Mouse (Mus musculus) T-helper 2 cell (primary cell): ENCODE results near the gene Ramp2.

ENCODE experiments used
- in situ Hi-C: fragments of 300-600 bp; cut with MboI, MseI; formaldehyde crosslinking; loops from one replicate; pipeline ENCODE4 v1.15.1; 2025; ENCODE audit warnings: high pct_unique_total_duplicates

Gene Ramp2

DNA sequence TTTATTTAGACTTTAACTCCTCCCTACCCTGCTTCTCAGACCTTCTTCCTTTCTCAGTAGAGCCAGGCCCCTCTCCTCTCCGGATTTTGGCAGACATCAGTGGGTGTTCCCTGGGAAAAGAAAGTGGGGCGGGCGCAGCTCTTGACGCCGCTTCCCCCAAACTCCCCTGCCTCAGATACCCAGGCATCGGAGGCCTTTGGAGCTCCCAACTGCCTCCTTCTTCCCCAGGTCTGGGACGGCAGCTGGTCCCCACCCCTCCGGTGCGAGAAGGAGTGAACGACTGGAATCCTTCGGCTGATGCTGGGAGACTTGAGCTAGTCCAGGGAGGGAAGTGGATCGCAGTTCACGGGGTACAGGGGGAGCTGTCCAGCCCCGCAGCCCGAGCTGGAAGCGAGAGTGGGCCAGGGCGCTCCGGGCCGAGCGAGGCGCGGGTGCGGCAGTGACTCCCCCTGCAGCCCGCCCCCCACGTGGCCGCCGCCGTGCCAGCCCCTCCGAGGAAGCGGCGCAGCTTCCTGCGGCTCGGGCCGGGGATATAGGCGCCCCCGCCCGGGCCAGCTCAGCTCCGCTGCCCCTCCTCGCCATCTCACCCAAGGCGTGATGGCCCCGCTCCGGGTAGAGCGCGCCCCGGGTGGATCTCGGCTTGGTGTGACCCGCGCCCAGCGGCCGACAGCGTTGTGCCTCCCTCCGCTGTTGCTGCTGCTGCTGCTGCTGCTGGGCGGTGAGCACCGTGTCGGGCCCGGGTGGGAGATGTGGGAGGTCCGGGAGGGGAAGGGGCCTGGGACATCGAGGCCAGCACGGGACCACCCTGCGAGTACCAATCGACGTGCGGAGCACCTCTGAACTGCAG, at the start of gene Ramp2:
TSS of gene Ramp2 (plus strand) at position 174 of the 847 bp plus-strand sequence.
- in situ Hi-C loops, result loop anchor here (5.0 kb wide), 1 partner anchor 34 kb away; no protein-coding TSS in a partner anchor

DNA sequence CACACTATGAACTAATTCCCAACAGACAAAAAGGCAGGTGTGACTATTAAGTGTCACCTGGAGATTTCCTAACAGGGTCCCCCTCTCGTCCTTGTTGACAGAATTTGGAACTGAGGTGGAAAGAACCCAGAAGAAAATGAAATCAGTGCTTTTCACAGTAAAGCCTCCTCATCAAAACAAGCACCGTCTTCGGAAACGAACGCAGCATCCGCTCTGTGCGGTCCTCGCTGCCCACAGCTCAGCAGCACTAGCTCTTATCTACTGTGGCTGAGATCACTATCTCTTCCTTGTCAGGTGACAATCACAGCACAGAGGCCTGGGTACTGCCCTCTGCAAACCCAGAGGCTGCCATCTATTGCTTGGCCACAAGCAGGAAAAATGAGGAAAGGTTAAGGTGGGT, 49.7 kb upstream of the Ramp2 start:
- in situ Hi-C loops, result loop anchor here (10.0 kb wide), 1 partner anchor 1859 kb away; no protein-coding TSS in a partner anchor

DNA sequence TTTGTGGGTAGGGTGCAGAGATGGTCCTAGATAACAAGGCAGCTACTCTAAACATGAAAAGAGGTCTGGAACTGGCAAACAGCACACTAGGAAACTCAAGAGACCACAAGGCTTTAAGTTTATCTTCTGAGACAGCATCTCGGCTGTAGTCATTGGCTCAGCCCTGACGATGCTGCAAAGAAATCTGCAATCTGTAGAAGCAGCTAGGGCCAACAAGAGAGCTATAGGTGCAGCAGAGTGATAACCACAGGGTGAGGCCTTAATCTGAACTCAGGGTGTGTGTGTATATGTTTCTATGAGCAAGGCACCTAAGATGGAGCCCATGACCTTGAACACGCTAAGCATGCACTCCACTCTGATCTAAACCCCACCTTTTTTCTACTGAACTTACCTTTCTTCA, 46.3 kb upstream of the Ramp2 start:
- in situ Hi-C loops, result loop anchor here (10.0 kb wide), 1 partner anchor 1855 kb away; no protein-coding TSS in a partner anchor

DNA sequence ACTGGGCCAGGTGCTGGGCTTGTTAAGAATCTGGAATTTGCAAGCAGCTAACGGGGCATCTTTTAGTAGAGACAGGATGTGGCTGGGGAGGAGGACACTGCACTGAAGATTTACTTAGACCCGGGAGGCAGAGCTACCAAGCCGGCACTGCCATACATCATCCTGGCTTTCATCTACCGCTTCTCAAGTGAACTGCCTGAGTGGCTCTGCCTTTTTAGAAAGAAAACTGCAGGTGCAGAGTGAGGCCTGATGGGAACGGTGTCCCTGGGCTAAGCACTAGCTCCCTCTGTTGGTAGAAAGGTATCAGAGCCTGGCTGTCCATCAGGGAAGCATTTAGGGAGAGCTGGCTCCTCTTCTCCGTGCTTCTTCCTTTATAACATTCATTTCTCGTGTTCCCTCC, 44.8 kb upstream of the Ramp2 start:
- in situ Hi-C loops, result no loop called here

DNA sequence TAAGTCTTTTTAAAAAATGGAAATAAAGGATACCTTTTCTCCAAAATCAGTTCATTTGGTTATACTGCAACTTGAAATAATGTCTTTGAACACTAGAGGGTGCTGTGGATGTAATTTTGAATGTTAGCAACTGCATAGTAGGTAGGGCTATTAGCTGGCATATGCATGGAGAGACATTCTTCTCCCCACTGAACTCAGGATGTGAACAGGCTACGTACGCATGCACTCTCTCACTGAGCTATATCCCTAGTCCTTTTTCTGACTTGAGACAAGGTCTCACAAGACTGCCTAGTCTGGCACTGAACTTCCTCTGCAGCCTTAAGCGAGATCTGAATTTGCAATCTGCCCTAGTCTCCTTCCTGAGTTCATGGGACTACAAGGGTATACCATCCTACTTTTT, 33.9 kb upstream of the Ramp2 start:
- in situ Hi-C loops, result loop anchor here (5.0 kb wide), 1 partner anchor 35 kb away; the partner anchor contains the start of gene Ramp2

DNA sequence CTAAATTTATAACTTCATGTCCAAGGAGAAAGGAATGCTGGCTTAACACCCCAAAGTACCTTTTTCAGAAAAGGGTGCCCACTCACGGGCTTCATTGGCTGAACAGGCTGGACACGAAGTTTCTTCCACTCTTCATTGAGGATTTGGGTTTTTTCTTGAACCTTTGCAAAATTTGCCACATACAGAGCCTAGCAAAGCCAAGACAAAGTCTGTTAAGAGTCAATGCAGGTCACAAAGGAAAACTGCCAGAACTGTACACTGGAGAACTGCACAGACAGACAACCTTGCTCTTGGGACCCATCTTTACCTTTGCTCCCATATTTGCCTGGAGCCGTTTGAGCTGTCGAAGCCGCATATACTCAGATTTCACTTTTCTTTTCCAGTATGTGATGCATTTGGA, 28.9 kb upstream of the Ramp2 start:
- in situ Hi-C loops, result no loop called here

DNA sequence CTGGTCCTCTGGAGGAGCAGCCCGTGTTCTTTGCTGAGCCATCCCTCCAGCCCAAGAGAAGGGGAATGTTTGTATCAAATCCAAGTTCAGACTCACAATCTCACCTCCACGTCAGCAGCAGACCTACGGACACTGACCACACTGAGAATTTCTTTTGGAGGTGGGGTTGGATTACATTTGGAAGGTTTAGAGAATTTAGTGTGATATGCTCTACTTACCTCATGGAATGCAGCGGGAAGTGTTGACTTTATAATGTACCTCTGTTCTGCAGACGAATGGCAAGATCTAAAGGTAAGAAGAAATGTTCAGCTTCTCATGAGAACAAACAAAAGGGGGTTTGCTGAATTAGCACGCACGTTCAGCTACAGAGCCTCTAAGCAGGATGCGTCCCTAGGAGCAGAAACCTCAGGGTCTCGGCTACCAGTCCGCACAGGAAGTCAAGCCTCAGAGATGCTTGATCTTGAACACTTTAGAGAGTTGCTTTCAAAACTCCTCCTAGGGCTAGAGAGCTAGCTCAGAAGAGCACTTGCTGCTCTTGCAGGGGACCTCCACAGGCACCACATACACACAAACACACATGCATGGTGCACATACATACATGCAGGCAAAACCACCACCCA, 27.3 kb upstream of the Ramp2 start:
- in situ Hi-C loops, result no loop called here

DNA sequence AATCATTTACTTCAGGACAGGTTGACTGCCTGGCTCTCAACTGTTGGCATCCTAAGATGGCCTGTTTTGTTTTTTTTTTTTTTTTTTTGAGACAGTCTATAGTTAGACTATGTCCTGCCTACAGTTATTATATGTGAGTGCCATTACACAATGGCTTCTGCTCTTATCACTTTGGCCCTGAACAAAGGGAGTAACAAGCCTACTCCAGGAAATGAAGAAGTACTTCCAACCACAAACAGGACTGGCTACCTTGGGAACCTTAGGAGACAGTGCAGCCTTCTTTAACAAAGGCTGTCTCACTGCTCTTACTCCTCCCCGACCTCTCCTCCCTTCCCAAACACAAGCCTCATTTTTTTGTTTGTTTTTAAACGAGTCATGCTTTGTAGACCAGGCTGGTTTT, 25.0 kb upstream of the Ramp2 start:
- in situ Hi-C loops, result no loop called here

DNA sequence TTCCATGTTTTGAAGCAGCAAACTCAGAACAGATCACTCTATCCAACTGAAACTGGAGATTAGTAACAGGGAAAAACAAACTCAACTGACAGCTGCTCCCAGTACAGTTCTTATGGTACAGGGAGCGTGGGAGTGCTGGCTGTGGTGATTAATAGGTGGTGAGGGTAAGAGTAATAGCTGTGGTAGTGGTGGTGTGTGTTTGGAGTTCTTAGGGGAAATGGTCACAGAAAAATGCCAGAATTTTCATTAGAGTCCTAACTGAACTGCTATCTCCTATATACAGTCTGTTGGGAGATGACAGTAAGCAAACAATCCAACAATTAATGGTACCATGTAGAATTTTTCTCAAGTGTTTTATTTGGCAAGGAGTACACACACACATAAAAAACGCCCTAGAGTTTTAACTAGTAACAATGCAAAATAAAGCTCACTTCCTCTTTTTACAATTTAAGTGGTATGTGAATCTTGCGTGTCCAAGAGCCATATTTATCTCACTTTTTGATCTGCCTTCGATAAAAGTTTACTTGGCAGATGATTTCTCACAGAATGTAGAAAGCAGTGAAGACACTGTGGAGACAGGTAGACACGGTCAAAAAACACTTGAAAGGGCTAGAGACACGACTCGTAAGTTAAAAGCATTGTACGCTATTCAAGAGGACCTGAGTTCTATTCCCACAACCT, 24.4 kb upstream of the Ramp2 start:
- in situ Hi-C loops, result no loop called here

DNA sequence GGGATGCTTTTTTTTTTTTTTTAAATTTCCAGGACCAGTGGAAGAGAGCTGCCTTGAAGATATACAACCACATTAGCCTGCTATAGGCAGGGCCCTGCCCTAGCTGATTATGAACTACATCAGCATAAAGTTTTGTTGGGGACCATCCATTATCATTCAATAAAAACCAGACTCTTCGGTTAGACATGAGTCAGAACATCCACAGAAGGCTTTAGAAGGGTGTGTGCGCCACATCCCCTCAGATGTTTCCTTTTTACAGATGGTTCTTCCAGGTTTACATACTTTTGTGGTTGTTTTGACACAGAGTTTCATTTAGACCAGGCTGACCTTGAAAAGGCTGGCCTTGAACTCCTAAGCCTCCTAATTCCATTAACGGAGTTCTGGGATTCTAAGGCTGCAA, 21.5 kb upstream of the Ramp2 start:
- in situ Hi-C loops, result no loop called here

DNA sequence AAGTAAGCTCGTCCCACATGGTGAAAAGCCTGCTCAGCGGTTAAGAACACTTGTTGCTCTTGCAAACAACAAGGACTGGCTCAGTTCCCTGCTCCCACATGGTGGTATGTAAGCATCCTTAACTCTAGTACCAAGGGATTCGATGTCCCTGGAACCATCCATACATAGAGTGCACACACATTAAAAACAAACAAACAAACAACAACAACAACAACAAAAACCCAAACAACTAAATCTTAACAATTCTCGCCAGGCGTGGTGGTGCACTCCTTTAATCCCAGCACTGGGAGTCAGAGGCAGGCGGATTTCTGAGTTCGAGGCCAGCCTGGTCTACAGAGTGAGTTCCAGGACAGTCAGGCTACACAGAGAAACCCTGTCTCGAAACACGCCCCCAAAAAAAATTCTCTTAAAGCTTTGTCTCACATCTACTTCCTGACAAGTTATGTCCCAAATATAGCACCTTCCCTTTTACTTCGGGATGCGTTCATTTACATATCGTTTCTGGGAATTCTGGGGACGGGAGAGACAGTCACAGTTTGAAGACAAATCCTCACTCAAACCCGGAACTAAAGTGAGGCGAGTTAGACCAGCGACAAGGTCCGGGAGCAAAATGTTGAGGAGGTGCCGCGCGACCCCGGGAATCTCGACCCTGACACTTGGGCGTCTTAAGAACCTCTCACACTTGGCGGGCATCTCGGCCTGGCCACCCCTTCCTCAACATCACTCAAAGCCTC, 20.3 kb upstream of the Ramp2 start:
- in situ Hi-C loops, result no loop called here

DNA sequence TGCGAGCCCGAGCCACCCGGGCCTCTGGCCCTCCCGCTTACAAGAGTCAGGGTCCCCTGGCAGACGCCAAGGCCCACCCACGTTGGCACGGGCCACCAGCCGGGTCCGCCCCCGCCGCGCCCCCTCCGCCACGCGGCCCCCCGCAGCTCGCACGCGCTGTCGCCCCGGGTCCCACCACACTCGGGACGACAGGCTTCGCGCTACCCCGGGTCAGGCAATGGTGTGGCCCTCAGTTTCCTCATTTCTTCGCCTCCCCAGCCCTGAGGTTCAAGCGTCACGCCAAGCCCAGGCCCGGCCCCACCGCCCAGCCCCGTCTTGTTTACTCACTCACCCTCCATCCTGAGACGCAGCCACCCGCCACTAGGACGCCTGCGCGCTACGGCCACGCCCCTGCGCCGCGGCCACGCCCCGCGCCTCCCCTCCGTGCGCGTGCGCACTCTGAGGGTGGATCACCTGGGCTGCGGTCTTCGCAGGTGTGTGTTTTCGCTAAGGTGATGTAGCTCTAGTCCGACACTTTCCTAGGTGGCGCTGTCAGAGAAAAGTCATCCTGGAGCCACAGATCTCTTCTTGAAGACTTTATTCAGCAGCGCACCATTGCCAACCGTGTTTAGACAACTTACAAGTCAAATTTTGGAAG, 19.6 kb upstream of the Ramp2 start, which contains the start of gene Ezh1:
TSS of gene Ezh1 (minus strand) at position 399 of the 637 bp plus-strand sequence.
- in situ Hi-C loops, result no loop called here

DNA sequence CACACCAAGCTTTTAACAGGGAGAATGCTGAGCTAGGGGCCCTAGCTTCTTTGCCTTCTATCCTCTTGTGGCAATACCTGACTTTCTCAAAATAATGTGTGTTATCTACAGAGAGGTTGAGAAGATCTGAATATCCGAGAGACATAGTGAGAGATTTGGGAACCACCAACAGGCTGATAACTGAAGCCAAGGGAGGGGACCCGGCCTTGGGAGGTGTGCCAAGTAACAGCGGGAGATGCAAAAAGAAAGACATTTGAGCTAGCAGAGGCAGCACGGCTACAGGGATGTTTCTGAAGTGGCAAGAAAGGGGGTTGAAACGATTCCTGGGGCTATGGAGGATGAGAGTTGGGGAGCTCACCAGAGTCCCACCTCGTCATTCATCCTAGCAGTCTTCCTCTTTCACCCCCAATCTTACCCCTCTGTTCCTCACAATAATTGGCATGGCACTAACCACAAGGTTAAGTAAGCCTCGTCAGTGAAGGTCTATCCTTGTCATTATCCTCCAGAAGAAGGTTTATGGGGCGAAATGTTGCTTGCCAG, 16.4 kb upstream of the Ramp2 start:
- in situ Hi-C loops, result no loop called here

DNA sequence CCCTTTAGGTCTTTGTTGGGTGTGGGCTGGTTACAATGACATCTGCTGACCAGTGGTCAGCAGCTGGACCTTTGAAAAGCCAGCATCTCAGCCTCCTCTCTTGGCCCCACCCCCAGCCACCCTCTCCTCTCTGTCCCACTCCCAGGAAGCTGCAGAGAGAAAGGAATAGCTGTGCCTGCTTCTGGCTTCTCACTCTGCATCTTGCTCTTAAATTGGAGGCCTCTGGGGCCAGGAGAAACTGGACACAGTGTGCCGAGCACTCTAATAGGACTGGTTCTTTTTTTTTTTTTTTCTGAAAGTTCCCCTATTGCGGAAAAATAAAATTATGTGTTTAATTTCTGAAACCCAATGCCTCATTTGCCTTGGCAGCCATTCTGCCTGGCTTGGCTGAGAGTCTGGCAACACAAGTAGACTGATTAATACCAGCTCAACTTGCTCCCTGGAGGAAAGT, 15.7 kb upstream of the Ramp2 start:
- in situ Hi-C loops, result no loop called here

DNA sequence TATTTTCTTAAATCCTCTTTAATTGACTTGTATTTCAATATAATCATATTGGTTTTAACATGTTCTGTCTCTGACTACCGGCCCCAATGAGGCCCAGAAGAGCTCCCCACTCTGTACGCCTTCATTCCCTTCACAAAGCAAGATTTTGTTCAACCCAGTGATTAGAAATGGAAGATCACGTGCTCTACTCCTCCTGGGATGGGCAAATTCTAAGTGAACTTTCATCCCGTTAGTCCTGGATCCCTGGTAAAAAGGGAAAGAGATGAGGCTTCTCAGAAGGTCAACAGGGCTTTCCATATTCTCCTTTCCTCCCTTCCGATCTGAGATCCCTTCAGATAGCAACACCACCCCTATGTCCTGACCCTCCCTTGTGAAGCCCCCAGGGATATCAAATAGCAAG, 15.3 kb upstream of the Ramp2 start:
- in situ Hi-C loops, result no loop called here

DNA sequence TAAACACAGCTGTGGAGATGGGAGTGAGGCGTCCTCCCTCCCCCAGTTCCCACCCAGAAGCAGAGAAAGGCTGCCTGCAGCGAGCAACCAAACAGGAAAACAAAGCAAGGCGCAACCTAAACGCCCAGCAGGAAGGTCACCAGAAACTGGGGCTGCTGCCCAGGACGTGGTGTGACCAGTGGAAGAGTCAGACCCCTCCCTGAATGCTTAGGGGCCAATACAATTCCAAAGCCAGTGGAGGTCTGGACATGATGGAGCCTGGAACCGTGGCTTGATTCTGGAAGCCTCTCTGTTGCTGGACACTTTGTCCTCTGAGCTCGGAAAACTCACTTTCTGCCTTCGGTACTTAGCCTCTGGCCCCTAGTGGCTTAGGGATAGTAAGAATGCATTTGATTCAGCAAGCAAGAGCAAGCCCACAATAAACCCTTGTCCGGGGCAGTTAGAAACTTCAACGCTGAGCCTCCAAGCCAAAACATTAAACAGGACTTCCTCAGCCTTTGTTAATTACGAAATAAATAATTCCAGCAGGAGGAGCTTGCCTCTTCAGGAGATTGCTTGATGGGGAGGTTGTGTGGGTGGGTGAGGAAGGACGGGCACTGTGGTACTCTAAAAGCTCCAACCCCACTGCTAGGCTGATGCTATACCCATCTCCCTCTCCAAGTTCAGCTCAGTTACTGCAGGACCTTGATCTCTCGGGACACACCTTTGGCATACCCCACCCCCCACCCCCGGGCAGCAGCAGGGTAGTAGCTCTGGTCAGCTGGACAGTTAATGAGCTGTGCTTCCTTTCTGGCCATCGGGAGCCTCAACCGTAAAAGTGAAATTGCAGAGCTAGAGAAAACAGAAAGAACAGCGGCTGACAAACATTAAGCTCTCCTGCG, 14.6 kb upstream of the Ramp2 start:
- in situ Hi-C loops, result no loop called here

DNA sequence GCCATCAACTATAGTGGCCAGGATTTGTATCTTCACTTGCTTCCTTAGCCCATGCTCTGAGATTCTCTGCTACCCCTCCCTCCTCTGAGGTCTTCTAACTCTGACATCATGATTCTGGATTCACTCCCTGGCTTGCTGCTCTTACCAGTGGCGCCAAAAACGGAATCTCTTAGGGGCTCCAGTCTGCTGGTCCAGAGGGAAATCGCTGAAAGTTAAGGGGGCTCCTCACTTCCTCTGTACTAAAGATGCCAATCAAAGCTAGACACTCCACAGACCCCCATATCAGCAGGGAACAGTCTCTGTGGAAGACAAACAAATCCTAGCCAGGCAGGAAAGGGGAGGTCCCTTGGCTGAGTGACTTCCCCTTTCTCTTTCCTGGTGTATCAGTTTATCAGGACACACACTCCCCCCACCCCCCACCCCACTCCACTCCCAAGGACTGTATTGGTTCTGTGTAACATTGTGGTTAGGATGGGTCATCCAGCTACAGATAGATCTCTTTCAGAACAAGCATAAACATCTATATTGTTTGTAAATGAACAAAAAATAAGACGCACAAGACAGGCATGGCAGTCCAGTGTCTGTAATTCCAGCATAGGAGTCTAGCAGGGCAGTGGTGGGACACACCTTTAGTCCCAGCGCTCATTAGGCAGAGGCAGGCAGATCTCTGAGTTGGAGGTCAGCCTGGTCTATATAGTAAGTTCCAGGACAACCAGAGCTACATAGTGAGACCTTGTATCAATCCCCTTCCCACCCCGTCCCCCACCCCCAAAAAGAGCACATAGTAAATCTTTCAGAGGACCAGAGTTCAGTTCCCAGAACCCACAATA, 13.6 kb upstream of the Ramp2 start:
- in situ Hi-C loops, result no loop called here

DNA sequence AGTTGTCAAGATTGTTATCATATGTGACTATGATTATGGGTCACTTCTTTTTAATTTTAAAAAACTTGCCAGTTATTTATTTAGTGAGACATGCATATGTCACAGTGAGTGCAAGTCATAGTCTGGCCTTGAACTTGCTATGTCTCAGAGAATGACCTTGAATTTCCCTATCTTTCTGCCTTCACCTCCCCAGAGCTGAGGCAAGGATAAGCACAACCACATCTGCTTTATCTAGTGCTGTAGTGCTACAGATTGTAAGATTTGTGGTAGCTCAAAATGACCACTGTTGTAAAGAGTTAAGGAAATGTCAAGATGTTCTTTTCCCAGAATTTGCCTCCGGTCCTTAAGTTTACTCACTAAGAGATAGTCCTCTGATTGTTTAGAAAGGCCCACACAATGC, 12.6 kb upstream of the Ramp2 start:
- in situ Hi-C loops, result no loop called here

DNA sequence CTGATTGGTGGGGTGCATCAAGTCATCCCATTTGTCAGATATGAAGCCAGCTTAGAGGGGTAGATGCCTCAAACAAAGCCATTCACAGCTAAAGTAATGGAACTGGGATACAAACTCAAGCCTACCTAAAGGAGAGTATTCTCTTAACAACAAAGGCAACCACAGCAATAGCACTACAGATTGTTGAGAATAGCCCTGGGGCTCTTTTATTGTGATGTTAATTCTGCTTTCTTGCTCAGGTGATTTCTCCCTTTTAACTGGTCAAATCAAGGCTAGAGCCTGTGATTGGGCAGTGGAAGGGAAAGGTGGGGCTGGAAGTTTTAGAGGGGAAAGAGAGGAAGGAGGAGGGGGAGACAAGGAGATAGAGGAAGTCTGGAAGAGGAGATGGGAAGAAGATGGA, 11.7 kb upstream of the Ramp2 start:
- in situ Hi-C loops, result no loop called here
